Mouse (Mus musculus) T-helper 2 cell (primary cell): ENCODE measurements at regions not wholly inside any gene's neighbourhood (a gene's known extent, or its start where the extent isn't known, plus 50 kb on each side); places are given as distances from the start of the nearest gene placed in this dataset.
"Not testable (repeated sequence)": the region's sequence is repeated elsewhere in the genome, so short reads cannot be mapped to it uniquely, and the experiment has no call there.

Experiments
- in situ Hi-C: fragments of 300-600 bp; cut with MboI, MseI; formaldehyde crosslinking; loops from one replicate; pipeline ENCODE4 v1.15.1; 2025; ENCODE audit warnings: high pct_unique_total_duplicates

DNA sequence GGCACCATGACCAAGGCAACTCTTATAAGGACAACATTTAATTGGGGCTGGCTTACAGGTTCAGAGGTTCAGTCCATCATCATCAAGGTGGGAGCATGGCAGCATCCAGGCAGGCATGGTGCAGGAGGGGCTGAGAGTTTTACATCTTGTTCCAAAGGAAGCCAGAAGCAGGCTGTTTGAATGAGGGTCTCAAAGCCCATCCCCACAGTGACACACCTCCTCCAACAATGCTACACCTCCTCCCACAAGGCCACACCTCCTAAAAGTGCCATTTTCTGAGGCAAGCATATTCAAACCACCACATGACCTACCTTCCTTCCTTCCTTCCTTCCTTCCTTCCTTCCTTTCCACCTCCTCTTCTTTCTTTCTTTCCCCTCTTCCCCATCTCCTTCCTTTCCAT, 84.5 kb upstream of the Cpsf6 start:
- in situ Hi-C loops, result not testable (repeated sequence)

DNA sequence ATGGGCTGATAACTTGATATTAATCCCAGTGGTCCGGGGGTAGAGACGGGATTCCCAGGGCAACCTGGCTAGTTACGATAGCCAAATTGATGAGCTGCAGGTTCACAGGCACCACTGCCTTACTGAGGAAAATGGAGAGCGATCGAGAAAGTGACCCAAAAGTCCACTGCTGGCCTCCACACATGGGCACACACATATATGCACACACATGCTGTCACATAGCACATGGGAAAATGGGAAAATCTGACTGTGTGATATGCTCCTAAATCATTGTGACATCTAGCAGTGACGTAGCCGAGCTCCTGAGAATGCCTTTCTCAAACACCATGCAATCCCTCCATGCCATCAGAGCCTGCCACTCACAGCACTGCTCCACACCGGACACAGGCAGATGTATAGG, 83.8 kb upstream of the Cpsf6 start:
- in situ Hi-C loops, result no loop called here

DNA sequence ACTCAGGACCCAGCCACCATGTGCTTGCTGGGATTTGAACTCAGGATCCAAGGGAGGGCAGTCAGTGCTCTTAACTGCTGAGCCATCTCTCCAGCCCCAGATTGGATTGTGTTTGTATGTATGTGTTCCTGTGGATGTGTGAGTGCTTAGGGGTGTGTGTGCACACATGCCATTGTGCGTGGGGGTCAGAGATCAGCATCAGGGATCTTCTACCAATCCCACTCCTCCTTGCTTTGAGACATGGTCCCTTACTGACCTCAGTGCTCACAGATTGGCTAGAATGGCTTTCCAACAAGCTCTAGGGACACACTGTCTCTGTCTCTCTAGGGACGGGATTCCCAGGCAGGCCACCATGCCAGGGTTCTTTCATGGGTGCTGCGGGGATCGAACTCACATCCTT, 83.1 kb upstream of the Cpsf6 start:
- in situ Hi-C loops, result no loop called here

DNA sequence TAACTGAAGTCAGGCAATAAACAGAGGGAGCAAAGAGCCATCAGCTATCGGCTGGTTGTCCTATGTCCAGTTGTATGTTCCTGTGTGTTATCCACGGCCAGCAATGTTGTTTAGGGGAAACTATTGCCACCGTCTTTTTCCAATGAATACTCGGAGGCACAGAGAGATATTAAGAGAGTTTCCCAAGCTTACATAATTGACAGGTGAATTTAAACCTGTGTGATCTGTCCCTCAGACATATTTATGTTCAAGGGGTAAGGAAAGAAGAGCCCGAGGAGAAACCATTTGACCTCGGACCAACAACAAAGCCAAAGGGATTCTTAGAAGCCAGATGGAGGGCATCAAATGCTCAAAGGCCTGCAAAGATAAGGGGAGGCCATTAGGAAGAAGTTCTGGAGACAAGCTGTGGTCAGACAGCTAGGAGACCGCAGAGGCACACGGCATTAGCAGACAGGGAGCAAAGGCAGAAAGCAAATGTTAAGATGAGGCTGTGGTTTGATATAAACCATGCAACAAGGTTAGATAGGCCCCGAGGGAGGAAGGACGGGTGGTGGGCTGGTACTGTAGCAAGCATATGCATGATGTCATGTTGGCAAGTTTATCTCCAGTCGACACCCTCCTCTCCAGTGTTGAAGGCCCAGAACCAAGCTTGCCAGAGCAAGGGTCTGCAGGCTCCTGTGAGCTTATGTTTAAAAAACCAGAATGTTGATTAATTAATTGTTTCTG, 82.1 kb upstream of the Cpsf6 start:
- in situ Hi-C loops, result no loop called here

DNA sequence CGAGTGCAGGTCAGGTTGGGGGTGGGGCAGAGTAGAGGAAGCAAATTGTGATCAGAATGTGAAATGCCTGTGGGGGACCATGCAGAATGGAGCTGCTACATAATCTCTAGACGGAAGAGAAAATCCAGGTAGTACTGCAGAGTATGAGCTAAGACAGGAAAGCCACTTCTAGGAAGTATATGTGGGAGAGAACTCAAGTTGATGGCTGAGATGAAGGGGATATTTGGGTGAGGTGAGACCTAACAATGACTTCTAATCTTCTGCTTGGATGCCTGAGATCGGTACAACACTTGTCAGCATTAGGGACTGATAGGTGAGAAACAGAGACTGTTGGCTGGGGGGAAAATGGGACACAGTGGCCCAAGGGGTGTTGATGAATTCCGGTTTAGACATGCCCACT, 81.4 kb upstream of the Cpsf6 start:
- in situ Hi-C loops, result no loop called here

DNA sequence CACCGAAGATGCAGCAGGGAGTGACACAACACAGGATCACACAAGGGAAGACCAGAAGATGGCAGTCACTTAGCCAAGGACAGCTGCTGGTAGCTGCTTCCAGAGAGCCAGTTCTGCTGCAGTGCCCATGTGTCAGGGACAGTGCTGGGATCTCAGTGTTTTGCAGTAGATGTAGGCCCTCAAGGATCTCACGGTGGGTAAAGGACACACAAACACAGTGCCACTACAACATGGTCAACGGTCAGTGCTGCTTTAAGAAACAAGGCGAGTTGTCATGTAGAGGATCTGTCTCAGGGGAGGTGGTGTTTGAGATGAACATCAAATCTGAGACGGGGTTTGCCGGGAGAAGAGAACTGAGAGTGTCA, 80.5 kb upstream of the Cpsf6 start:
- in situ Hi-C loops, result no loop called here

DNA sequence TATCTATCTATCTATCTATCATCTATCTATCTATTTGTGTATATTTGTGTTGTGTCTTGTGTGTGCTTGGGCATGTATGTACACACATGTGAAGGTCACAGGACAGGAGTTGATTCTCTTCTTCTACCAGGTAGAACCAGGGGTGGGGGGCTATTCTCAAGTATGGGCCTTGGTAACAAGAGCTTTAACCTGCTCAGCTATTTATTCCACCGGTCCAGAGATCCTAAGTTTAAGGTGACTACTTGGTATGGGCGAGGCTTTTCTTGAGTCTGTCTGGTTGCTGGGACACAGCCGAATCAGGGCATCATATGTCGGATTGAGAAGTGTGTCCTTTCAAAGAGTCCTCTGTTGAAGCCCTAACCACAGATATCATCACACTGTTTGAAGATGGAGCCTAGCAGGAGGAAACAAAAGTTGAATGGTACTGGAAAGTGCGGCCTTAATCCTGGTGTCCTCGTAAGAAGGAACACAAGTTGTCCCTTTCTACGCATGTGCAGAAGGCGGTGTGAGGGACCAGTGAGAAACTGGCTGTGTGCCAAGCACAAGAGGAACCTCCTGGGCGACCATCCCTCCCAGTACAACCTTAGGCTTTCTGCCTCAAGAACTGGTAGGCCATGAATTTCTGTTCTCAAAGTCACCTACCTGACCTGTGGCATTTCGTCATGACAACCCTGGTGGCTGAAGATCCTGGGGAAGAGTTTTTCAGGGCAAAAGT, 80.0 kb upstream of the Cpsf6 start:
- in situ Hi-C loops, result loop anchor here (5.0 kb wide), 1 partner anchor 47 kb away; no protein-coding TSS in a partner anchor

DNA sequence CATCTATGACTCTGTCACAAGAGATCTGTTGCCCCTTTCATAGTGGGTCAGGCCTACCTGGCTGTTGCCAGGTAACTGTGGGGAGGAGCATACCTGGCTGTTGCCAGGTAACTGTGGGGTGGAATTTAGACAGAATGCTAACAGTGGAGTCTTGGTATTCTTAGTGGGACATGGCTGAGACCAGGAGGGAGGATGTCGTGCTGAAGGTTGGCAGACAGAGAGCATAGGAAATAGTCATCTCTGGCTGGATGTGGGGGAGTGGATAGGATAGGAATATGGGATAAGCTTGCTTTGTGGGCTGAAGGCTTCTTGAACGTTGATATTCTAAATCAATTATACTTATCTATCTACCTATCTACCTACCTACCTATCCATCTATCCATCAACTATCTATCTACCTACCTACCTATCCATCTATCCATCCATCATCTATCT, 79.2 kb upstream of the Cpsf6 start:
- in situ Hi-C loops, result loop anchor here (5.0 kb wide), 1 partner anchor 48 kb away; no protein-coding TSS in a partner anchor

DNA sequence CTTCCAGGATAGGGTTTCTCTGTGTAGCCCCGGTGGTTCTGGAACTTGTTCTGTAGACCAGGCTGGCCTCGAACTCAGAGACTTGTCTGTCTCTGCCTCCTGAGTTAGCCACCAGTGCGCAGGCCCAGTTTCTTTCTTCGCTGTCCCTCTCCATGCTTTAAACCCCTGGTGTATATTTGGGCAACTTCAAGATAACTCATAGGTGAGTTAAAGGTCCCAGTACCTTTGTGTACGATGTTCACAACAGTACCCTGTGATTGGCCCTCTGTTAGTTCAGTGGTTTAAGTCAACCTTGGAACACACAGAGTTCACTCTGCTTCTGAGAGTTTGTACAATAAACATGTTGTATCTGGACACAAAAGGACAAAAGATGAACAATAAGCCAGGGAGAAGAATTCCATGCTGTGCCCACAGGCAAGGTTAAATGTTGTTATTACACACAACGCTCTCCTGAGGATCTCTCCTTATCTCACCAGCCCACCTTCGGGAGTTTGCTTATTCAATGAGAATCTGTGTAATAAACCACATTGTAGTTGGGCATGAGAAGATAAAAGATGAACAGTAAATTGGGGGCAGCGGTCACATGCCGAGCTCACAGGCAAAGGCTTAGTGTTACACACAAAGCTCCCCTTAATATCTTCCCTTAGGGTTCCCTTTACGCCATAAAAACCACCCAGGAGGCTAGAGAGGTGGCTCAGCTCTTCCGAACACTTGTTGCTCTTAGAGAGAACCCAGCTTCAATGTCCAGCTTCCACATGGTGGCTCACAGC, 78.6 kb upstream of the Cpsf6 start:
- in situ Hi-C loops, result loop anchor here (5.0 kb wide), 1 partner anchor 49 kb away; no protein-coding TSS in a partner anchor

DNA sequence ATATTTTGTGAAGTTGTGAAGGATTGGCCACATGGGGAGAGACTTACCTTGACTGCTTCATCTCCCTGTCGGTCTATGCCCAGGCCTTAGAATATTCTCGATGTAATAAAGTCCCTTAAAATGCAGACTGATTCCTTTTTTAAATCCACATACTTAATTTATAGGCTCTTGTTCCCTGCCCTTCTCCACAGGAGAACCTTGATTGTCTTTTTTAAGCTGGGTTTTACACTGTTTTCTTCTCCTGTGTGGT, 77.8 kb upstream of the Cpsf6 start:
- in situ Hi-C loops, result loop anchor here (5.0 kb wide), 1 partner anchor 50 kb away; no protein-coding TSS in a partner anchor

DNA sequence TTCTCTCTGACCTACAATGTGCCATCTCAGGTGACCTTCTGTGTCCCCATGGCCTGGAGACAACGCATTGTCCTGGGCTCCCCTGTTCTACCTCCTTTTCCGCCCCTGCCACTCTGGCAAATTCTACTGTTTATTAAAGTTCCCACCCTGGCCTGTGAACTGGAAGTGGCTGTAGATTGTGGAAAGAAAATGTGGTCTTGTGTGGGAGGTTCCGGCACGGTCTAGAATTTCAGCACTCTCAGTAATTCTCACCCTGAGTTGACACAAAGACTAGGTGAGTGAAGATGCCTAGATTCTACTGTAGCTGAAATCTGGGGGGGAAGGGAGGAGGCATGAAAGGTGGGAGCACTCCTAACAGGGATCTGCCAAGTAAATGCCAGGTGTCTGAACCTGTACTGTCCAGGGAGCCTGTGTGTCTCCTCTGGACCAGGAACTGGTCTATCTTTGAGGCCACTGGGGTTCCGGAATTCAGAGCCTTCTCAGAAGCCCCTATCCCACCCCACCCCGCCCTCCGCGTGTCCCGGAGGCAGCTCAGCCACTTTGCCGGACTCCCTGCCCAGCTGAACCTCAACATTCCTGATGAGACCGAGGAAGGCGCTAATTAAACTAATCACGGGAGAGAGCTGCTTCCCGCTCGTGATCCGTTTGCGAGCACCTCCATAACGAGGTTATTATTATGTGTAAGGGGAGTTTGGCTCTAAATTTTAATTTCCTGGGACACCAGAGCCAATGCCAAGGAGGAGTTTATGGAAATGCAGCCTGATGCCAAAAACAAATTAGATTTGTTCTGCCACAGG, 77.3 kb upstream of the Cpsf6 start:
- in situ Hi-C loops, result loop anchor here (5.0 kb wide), 1 partner anchor 50 kb away; no protein-coding TSS in a partner anchor

DNA sequence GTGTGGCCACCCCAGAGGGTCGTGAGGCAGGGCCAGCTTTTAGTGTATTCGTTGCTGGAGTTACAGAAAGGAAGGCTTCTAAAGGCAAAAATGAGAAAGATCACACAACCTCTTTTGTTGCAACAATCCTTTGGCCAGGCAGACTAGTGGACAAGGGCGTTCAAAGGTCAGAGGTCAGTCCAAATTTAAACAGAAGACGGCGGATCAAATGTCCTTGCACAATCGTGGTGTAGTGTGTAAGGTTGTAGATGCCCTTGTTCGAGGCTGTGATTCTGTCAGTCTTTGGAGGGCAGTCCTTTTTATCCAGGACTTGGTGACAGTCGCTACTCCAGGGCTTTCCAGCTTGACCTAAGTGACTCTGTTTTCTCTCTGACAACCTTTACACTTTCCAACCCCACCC, 76.6 kb upstream of the Cpsf6 start:
- in situ Hi-C loops, result loop anchor here (5.0 kb wide), 1 partner anchor 51 kb away; no protein-coding TSS in a partner anchor

DNA sequence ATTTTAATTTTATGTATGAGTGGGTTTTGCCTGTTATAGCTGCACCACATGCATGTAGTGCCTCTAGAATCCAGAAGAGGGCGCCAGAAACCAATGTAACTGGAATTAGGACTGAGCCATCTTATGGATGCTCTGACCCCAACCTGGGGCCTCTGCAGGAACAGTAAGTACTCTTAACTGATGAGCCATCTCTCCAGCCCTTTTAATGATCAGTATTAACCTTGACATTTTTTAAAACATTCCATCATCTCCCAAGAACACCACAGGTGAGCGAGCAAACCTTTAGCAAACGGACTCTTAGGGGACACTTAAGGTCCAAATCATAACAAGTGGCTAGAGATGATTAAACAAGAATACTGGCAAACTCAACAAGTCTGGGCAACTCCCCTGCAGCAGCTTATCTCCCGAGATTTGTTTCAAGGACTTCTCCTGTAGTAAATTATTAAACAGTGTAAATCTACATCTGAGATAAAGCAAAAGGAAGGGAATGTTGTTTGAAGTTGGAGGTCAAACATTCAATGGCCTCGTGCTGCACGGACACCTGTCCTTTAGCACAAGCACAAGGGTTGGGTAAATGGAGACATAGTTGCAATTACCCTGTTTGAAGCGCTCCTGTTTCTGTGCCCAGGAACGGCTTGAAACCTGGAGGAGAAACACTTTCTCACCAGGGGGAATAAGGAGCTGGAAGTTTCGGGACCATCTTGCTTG, 75.9 kb upstream of the Cpsf6 start:
- in situ Hi-C loops, result loop anchor here (5.0 kb wide), 1 partner anchor 52 kb away; no protein-coding TSS in a partner anchor

DNA sequence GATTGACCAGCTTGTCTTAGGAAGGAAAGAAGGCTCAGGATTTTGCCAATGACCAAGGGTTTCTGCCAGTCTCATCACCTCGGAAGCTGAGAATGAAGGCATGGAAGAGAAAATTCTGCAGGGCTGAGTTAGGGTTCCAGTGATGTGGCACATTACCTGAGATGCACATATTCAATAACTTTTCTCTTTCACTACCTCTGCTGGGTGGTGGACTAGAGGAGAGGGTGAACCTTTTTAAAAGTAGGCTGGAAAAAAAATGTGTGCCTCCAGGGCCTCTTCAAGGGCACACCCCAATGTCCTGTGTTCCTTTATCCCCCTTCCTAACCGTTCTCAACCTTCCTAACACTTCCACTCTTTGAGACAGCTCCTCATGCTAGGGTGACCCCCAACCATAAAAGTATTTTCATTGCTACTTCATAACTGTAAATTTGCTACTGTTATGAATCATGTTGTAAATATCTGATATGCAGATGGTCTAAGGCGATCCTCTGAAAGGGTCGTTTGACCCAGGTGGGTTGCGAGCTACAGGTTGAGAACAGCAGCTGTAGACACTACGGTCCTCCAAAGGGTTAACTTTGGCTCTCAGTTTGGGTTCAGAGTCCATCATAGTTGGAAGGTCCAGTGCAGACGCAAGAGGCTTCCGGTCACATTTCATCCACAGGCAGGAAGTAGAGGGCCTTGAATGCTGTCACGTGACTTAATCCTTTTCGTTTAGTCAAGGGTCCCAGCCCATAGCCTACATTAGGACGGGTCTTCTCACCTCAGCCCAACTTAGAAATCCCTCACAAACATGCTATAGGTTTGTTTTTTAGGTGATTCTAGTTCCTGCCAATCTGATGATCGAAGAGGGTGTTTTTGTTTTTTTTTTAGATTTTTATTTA, 75.1 kb upstream of the Cpsf6 start:
- in situ Hi-C loops, result loop anchor here (5.0 kb wide), 2 partner anchors 52 to 227 kb away; no protein-coding TSS in a partner anchor

DNA sequence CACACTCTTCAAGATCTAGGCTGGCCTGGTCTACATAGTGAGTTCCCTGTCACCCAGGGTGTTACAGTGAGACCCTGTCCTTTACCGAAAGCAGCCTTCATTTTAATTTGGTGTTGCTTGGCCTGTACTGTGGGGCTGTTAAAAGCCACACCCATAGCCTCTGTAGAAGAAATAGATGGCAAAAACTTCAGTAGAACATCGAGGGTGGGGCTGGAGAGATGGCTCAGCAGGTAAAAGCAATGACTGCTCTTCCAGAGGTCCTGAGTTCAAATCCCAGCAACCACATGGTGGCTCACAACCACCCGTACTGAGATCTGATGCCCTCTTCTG, 74.3 kb upstream of the Cpsf6 start:
- in situ Hi-C loops, result loop anchor here (5.0 kb wide), 1 partner anchor 228 kb away; no protein-coding TSS in a partner anchor

DNA sequence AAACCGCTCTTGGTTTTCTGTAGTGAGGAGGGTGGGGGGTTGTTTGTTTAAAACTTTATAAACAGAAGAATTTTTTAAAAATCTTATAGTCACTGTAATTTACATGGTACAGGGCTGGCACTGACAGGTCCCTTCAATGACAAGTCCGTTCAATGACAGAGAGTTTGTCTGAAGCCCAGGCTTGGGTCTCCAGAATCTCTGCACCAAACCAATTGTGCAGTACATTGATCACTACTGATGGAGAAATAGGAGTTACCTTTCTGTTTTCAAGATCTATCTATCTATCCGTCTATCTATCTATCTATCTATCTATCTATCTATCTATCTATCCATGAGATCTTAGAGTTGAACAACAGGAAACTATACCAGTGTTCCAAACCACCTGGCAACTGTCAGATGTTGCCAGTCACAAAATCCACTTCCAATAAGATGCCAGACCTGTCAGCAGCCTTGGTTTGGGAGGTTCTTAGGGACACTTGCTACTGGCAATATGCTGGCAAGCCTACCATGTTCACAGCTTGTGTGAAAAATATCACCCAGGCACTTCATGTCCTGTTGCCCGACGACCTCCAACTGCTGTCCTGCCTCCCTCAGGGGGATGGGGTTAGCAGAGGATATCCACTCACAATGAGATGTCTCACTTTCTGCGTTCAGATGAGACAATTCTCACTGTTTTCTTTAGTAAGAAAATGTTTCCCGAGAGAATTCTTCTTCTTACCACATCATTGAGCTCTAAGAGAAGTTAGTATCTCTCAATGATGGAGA, 73.8 kb upstream of the Cpsf6 start:
- in situ Hi-C loops, result loop anchor here (5.0 kb wide), 1 partner anchor 229 kb away; no protein-coding TSS in a partner anchor

DNA sequence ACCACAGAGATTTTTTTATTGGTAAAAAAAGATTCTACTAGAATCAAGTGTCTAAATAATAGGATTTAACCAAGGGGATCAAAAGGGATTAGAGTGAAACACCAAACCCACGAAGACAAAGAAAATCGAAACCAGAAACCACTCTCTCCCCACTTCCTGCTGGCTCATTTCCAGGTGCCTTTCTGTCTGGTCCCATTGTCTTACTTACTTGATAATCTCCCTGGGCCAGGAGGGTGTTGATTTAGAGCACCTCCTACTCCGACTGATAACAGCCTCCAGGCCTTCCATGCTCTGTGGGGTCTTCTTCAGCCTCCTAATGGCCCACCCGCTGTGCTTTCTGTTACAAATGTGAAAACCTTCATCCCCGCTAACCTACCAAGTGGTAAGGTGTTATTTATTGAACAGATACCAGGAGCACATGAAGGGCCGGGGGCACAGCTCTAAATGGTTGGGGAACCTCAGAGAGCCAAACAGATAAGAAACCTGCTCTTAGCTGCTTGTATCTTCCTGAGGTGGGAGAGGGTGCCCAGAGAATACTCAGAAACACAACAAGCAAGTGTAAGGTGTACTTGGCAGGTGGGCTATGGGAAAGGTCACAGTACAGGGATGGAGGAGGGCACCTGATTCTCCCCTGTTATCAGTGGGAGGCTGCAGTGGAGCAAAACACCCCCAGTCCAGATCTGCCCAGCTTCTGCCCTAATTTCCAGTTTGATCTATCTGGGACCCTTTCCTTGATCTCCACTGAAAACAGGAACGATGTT, 72.6 kb upstream of the Cpsf6 start:
- in situ Hi-C loops, result loop anchor here (5.0 kb wide), 1 partner anchor 230 kb away; no protein-coding TSS in a partner anchor
